Mouse (Mus musculus): ENCODE results near the gene Arntl.

- TF ChIP-seq CTCF (IDR thresholded peaks at IDR 0.05) (no peak), EP300 (IDR thresholded peaks at IDR 0.05) (no peak)
Observed at GRCm38 (mm10) chr7:113242688-113243087, 35.4 kb downstream of the Arntl start.
